Mouse (Mus musculus) bone marrow, adult 2 months (tissue): ENCODE results near the gene Usp7.

Experiments used
- CTCF ChIP-seq: fragments of 200-500 bp; IDR thresholded peaks from 2 replicates; pipeline ENCODE4 v1.5.1; 2011; ENCODE audit warnings: low read length, control low read depth; ENCODE audit not compliant: control insufficient read depth, insufficient read depth
- POLR2A ChIP-seq: fragments of 200-500 bp; IDR thresholded peaks from 2 replicates; pipeline ENCODE4 v1.6.1; 2011; ENCODE audit warnings: low read depth, mild to moderate bottlenecking, control low read depth, low read length, borderline replicate concordance; ENCODE audit not compliant: control insufficient read depth

DNA sequence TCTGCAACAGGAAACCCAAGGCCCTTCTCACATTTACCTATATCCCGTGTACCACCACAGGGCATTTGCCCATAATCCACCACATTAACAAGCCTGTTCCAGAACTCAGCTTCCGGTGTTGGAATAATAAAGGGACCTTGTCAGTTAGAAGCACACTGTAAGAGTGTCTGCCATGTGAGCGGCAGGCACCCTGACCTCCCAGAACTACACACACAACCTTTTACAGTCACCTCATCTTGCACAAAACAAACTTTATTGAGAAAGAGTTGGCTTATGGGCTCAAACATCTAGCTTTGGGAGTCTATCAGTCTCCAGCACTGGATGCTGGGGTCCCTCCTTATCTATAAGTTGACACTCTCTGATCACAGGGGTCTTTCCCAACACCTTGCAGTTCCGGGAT lies 133.8 kb downstream of the Usp7 start:
- TF ChIP-seq CTCF, result no peak
- TF ChIP-seq POLR2A, result no peak
